Mouse (Mus musculus): ENCODE data around the gene Cox15. TPM values are rescaled to one million over a fixed set of nuclear protein-coding genes. Genes with fewer than 3 reads are reported as not detected.

Gene Cox15
- total RNA-seq, 1 experiment: 19.8 TPM

- Histone ChIP-seq H3K4me1 (ENCODE audit: control insufficient read depth in 2 of 2, insufficient read depth in 2 of 2, low read length in 2 of 2, poor library complexity in 1 of 2) (no peaks in the 10 kb centered on the region), H3K36me3 (ENCODE audit: control insufficient read depth, insufficient read depth, low read length, poor library complexity, severe bottlenecking) (no peaks in the 10 kb centered on the region), H3K9ac (ENCODE audit: insufficient read depth, low read depth, low read length, poor library complexity, severe bottlenecking) (no peak overlapping the region), H3K4me3 (ENCODE audit: insufficient read depth in 1 of 2, low read depth in 1 of 2, low read length in 2 of 2, poor library complexity in 1 of 2, severe bottlenecking in 1 of 2) (no peak overlapping the region), H3K27ac (ENCODE audit: insufficient read depth, low read depth, low read length, poor library complexity, severe bottlenecking) (no peak overlapping the region), H3K9me3 (ENCODE audit: control insufficient read depth, insufficient read depth, low read depth, low read length) (no peaks in the 10 kb centered on the region)
- in situ Hi-C loops (cut with MboI; ENCODE audit: low sequenced_read_pairs in 2 of 2, unreplicated experiment in 2 of 2): no loop called here
- DNase-seq (ENCODE audit: low read depth, low spot score): no peak
- TF ChIP-seq ZC3H11A (IDR thresholded peaks at IDR 0.05; ENCODE audit: borderline replicate concordance, low read depth, low read length): no peak
- no peak for TF ChIP-seq ZNF384 (IDR thresholded peaks at IDR 0.05; ENCODE audit: low read depth, low read length)
- no peak for TF ChIP-seq MAFK (IDR thresholded peaks at IDR 0.05; ENCODE audit: insufficient read depth, low read depth, low read length)
- no peak for TF ChIP-seq CHD2 (IDR thresholded peaks at IDR 0.05; ENCODE audit: low read depth, low read length)
Observed at GRCm38 (mm10) chr19:43784761-43785160, 32.0 kb upstream of the Cox15 start.

- TF ChIP-seq ZNF384 (IDR thresholded peaks at IDR 0.05; ENCODE audit: low read depth, low read length) (no peak), CHD2 (IDR thresholded peaks at IDR 0.05; ENCODE audit: low read depth, low read length) (no peak), HCFC1 (IDR thresholded peaks at IDR 0.05; ENCODE audit: borderline replicate concordance, insufficient read depth, low read length) (no peak)
- Histone ChIP-seq H3K9me3 (ENCODE audit: control insufficient read depth, insufficient read depth, low read depth, low read length) (no peaks in the 10 kb centered on the region), H3K4me1 (ENCODE audit: control insufficient read depth in 2 of 2, insufficient read depth in 2 of 2, low read length in 2 of 2, poor library complexity in 1 of 2) (no peaks in the 10 kb centered on the region), H3K27ac (ENCODE audit: insufficient read depth, low read depth, low read length, poor library complexity, severe bottlenecking) (no peak within 1 kb of the TSS), H3K9ac (ENCODE audit: insufficient read depth, low read depth, low read length, poor library complexity, severe bottlenecking) (no peak within 1 kb of the TSS), H3K36me3 (ENCODE audit: control insufficient read depth, insufficient read depth, low read length, poor library complexity, severe bottlenecking) (no peaks in the 10 kb centered on the region), H3K4me3 (ENCODE audit: insufficient read depth in 1 of 2, low read depth in 1 of 2, low read length in 2 of 2, poor library complexity in 1 of 2, severe bottlenecking in 1 of 2) (no peak within 1 kb of the TSS)
- DNase-seq (ENCODE audit: low read depth, low spot score): no peak
- in situ Hi-C loops (cut with MboI; ENCODE audit: low sequenced_read_pairs in 2 of 2, unreplicated experiment in 2 of 2): no loop called here
Observed at GRCm38 (mm10) chr19:43781980-43782379, 29.2 kb upstream of the Cox15 start, which contains the start of gene Abcc2. Gene Abcc2, plus strand, starts transcription at chr19:43782192.

GRCm38 (mm10) chr19:43780391-43780790 lies 27.6 kb upstream of the Cox15 start:
- no peak overlapping the region for H3K27ac ChIP-seq (ENCODE audit: insufficient read depth, low read depth, low read length, poor library complexity, severe bottlenecking)
- no peaks in the 10 kb centered on the region for H3K4me1 ChIP-seq (ENCODE audit: control insufficient read depth in 2 of 2, insufficient read depth in 2 of 2, low read length in 2 of 2, poor library complexity in 1 of 2)
- H3K36me3 ChIP-seq (ENCODE audit: control insufficient read depth, insufficient read depth, low read length, poor library complexity, severe bottlenecking): no peaks in the 10 kb centered on the region
- H3K9me3 ChIP-seq (ENCODE audit: control insufficient read depth, insufficient read depth, low read depth, low read length): no peaks in the 10 kb centered on the region
- DNase-seq (ENCODE audit: low read depth, low spot score): no peak
- TF ChIP-seq HCFC1 (IDR thresholded peaks at IDR 0.05; ENCODE audit: borderline replicate concordance, insufficient read depth, low read length): no peak
- no peak for TF ChIP-seq ZC3H11A (IDR thresholded peaks at IDR 0.05; ENCODE audit: borderline replicate concordance, low read depth, low read length)
- TF ChIP-seq CHD2 (IDR thresholded peaks at IDR 0.05; ENCODE audit: low read depth, low read length): no peak
- TF ChIP-seq MAFK (IDR thresholded peaks at IDR 0.05; ENCODE audit: insufficient read depth, low read depth, low read length): no peak
- TF ChIP-seq ZNF384 (IDR thresholded peaks at IDR 0.05; ENCODE audit: low read depth, low read length): no peak
- in situ Hi-C loops (cut with MboI; ENCODE audit: low sequenced_read_pairs in 2 of 2, unreplicated experiment in 2 of 2): no loop called here
- no peak overlapping the region for H3K4me3 ChIP-seq (ENCODE audit: insufficient read depth in 1 of 2, low read depth in 1 of 2, low read length in 2 of 2, poor library complexity in 1 of 2, severe bottlenecking in 1 of 2)
- no peak overlapping the region for H3K9ac ChIP-seq (ENCODE audit: insufficient read depth, low read depth, low read length, poor library complexity, severe bottlenecking)

- Histone ChIP-seq H3K4me1 (ENCODE audit: control insufficient read depth in 2 of 2, insufficient read depth in 2 of 2, low read length in 2 of 2, poor library complexity in 1 of 2) (no peaks in the 10 kb centered on the region), H3K4me3 (ENCODE audit: insufficient read depth in 1 of 2, low read depth in 1 of 2, low read length in 2 of 2, poor library complexity in 1 of 2, severe bottlenecking in 1 of 2) (no peak overlapping the region), H3K36me3 (ENCODE audit: control insufficient read depth, insufficient read depth, low read length, poor library complexity, severe bottlenecking) (no peaks in the 10 kb centered on the region), H3K9ac (ENCODE audit: insufficient read depth, low read depth, low read length, poor library complexity, severe bottlenecking) (no peak overlapping the region), H3K27ac (ENCODE audit: insufficient read depth, low read depth, low read length, poor library complexity, severe bottlenecking) (no peak overlapping the region), H3K9me3 (ENCODE audit: control insufficient read depth, insufficient read depth, low read depth, low read length) (no peaks in the 10 kb centered on the region)
- TF ChIP-seq ZNF384 (IDR thresholded peaks at IDR 0.05; ENCODE audit: low read depth, low read length) (no peak), HCFC1 (IDR thresholded peaks at IDR 0.05; ENCODE audit: borderline replicate concordance, insufficient read depth, low read length) (no peak), MAFK (IDR thresholded peaks at IDR 0.05; ENCODE audit: insufficient read depth, low read depth, low read length) (no peak), CHD2 (IDR thresholded peaks at IDR 0.05; ENCODE audit: low read depth, low read length) (no peak), ZC3H11A (IDR thresholded peaks at IDR 0.05; ENCODE audit: borderline replicate concordance, low read depth, low read length) (no peak)
- in situ Hi-C loops (cut with MboI; ENCODE audit: low sequenced_read_pairs in 2 of 2, unreplicated experiment in 2 of 2): no loop called here
- DNase-seq (ENCODE audit: low read depth, low spot score): no peak
Observed at GRCm38 (mm10) chr19:43777308-43777707, 24.5 kb upstream of the Cox15 start.

- TF ChIP-seq HCFC1 (IDR thresholded peaks at IDR 0.05; ENCODE audit: borderline replicate concordance, insufficient read depth, low read length): no peak
- Histone ChIP-seq H3K9ac (ENCODE audit: insufficient read depth, low read depth, low read length, poor library complexity, severe bottlenecking) (no peak overlapping the region), H3K9me3 (ENCODE audit: control insufficient read depth, insufficient read depth, low read depth, low read length) (no peaks in the 10 kb centered on the region), H3K36me3 (ENCODE audit: control insufficient read depth, insufficient read depth, low read length, poor library complexity, severe bottlenecking) (no peaks in the 10 kb centered on the region), H3K27ac (ENCODE audit: insufficient read depth, low read depth, low read length, poor library complexity, severe bottlenecking) (no peak overlapping the region), H3K4me3 (ENCODE audit: insufficient read depth in 1 of 2, low read depth in 1 of 2, low read length in 2 of 2, poor library complexity in 1 of 2, severe bottlenecking in 1 of 2) (no peak overlapping the region), H3K4me1 (ENCODE audit: control insufficient read depth in 2 of 2, insufficient read depth in 2 of 2, low read length in 2 of 2, poor library complexity in 1 of 2) (no peaks in the 10 kb centered on the region)
- DNase-seq (ENCODE audit: low read depth, low spot score): no peak
- in situ Hi-C loops (cut with MboI; ENCODE audit: low sequenced_read_pairs in 2 of 2, unreplicated experiment in 2 of 2): no loop called here
Observed at GRCm38 (mm10) chr19:43776561-43776960, 23.8 kb upstream of the Cox15 start.
